Comparison of ENCODE assay signal across 23 mouse cellular contexts in the genomic region with DNA sequence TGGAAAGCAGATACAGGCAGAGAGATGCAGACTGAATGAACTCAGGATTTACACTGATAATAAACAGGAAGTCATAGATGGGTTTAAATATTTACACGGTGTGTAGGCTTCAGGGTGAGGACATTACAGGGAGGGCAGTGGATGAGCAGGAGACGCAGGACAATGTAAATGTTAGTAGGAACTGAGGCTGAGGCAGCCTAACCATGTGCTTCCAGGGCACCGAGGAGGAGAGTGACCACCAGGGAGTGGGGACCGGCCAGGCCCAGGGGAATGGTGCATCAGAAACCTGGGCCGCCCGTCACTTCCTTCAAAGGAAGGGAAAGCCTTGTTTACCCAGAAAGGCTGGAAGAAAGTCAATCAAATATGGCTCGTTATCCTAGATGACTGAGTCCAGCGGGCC. TPM values are rescaled to one million over a fixed set of nuclear protein-coding genes. Genes with fewer than 3 reads are reported as not detected.
DNase-seq lines count a peak whose midpoint lies in the region; ATAC-seq and TF ChIP-seq lines count a peak whose summit lies in the region.
"Had no signal": no experiment of that assay in that cellular context is flagged by ENCODE, and none has a peak within 500 bp of the region (broad histone marks: within the 10 kb centered on the region; RNA-seq: fewer than 3 reads in every experiment).

No protein-coding gene starts in this region.

- DNase-seq in heart, adult 2 months: no peak
- no peak for DNase-seq in heart, adult 8-10 months (ENCODE audit: low spot score)
- peak; percentile 63 for DNase-seq in intestine, embryonic 14.5 days (ENCODE audit: low spot score)
- DNase-seq in gastrocnemius, postnatal 14 days: no peak
- DNase-seq: adrenal gland, postnatal 36 days; cerebellum, adult 11-12 months; cerebellum, postnatal 25 days; embryo, embryonic 11 days; kidney, postnatal 4 days; right cerebral cortex, postnatal 4 days; thymus, adult 18-20 months had no signal

- H3K4me1 ChIP-seq in heart, adult 2 months (ENCODE audit: control insufficient read depth, insufficient read depth, low read length): peaks cover 3% of the 10 kb centered on the region; the same call in 1 of the 2 replicates
- peaks cover 11% of the 10 kb centered on the region for H3K4me1 ChIP-seq in intestine, embryonic 14.5 days (replicated peaks; ENCODE audit: control insufficient read depth, insufficient read depth, low read length)
- peaks cover 6% of the 10 kb centered on the region; the same call in 1 of the 2 replicates for H3K4me1 ChIP-seq in lung, embryonic 16.5 days (replicated peaks; ENCODE audit: control insufficient read depth, insufficient read depth, low read length)
- H3K4me1 ChIP-seq in stomach, embryonic 14.5 days (ENCODE audit: control insufficient read depth, insufficient read depth, low read length): peaks cover 15% of the 10 kb centered on the region
- H3K4me1 ChIP-seq: midbrain, embryonic 13.5 days had no signal

- peak overlapping the region; percentile 28; the same call in 1 of the 2 replicates for H3K27ac ChIP-seq in heart, adult 2 months
- peak overlapping the region; percentile 51 for H3K27ac ChIP-seq in intestine, embryonic 14.5 days (ENCODE audit: low read depth)
- no peak overlapping the region for H3K27ac ChIP-seq in lung, embryonic 16.5 days (ENCODE audit: low read length)
- H3K27ac ChIP-seq in stomach, embryonic 14.5 days (ENCODE audit: low read length): peak overlapping the region; percentile 39; the same call in 1 of the 2 replicates
- H3K27ac ChIP-seq: embryonic facial prominence, embryonic 15.5 days; forebrain, embryonic 10.5 days; kidney, embryonic 15.5 days; liver, embryonic 12.5 days; midbrain, embryonic 13.5 days had no signal

- WGBS in heart, adult 2 months: 21% methylated on average over 8 of the region's 8 CpGs
- 32% methylated on average over 8 of the region's 8 CpGs for WGBS in intestine, embryonic 14.5 days
- 28% methylated on average over 8 of the region's 8 CpGs for WGBS in lung, embryonic 16.5 days
- 35% methylated on average over 8 of the region's 8 CpGs for WGBS in stomach, embryonic 14.5 days

- no peak overlapping the region for H3K4me3 ChIP-seq in heart, adult 2 months
- H3K4me3 ChIP-seq in intestine, embryonic 14.5 days (ENCODE audit: low read depth, low read length): no peak overlapping the region
- no peak overlapping the region for H3K4me3 ChIP-seq in lung, embryonic 16.5 days (ENCODE audit: low read length)
- H3K4me3 ChIP-seq in stomach, embryonic 14.5 days (ENCODE audit: low read depth, low read length): no peak overlapping the region
- H3K4me3 ChIP-seq: embryonic facial prominence, embryonic 15.5 days; forebrain, embryonic 10.5 days; kidney, embryonic 15.5 days; liver, embryonic 12.5 days; midbrain, embryonic 13.5 days; myocyte had no signal

- no peak for TF ChIP-seq POLR2A in heart, adult 2 months (IDR thresholded peaks at IDR 0.05; ENCODE audit: insufficient read depth, low read depth, low read length)

- TF ChIP-seq EP300 in heart, adult 2 months (IDR thresholded peaks at IDR 0.05; ENCODE audit: insufficient read depth, low read depth, low read length): no peak

- ATAC-seq in intestine, embryonic 14.5 days (replicated peaks; ENCODE audit: low FRiP score, low TSS enrichment, low read depth): no peak
- ATAC-seq in lung, embryonic 16.5 days (ENCODE audit: low read depth): peak; percentile 40; the same call in 1 of the 2 replicates
- no peak; the same call in 1 of the 2 replicates for ATAC-seq in stomach, embryonic 14.5 days (ENCODE audit: insufficient number of reproducible peaks, insufficient read depth, low FRiP score, low read depth)
- ATAC-seq in megakaryocyte, adult 5-6 weeks (ENCODE audit: poor library complexity, severe bottlenecking): no peak
- ATAC-seq in erythroblast, adult 5-6 weeks (replicated peaks; ENCODE audit: low FRiP score, poor library complexity, severe bottlenecking): no peak
- ATAC-seq: inflammation-experienced regulatory T-cells, adult 6 months; liver, embryonic 12.5 days; midbrain, embryonic 13.5 days had no signal

- no peak for TF ChIP-seq CTCF in heart, adult 2 months (IDR thresholded peaks at IDR 0.05)

- H3K79me2 ChIP-seq in heart, adult 2 months (replicated peaks; ENCODE audit: control insufficient read depth, insufficient read depth, low read length): no peaks in the 10 kb centered on the region

- intact Hi-C loops in heart, adult 2 months (cut with DNase I): no loop called here
- intact Hi-C loops in gastrocnemius, postnatal 14 days (cut with DNase I; ENCODE audit: low total_unique reads): no loop called here

- H3K4me2 ChIP-seq in intestine, embryonic 14.5 days (ENCODE audit: low read length): no peak overlapping the region
- no peak overlapping the region for H3K4me2 ChIP-seq in lung, embryonic 16.5 days (ENCODE audit: low read depth, low read length)
- no peak overlapping the region for H3K4me2 ChIP-seq in stomach, embryonic 14.5 days (replicated peaks; ENCODE audit: low read depth, low read length)
- H3K4me2 ChIP-seq: embryonic facial prominence, embryonic 15.5 days; kidney, embryonic 15.5 days; liver, embryonic 12.5 days; midbrain, embryonic 13.5 days had no signal

- H3K36me3 ChIP-seq in heart, adult 2 months (ENCODE audit: control insufficient read depth, insufficient read depth, low read length): no peaks in the 10 kb centered on the region
- no peaks in the 10 kb centered on the region for H3K36me3 ChIP-seq in intestine, embryonic 14.5 days (ENCODE audit: control insufficient read depth, insufficient read depth, low read length)
- H3K36me3 ChIP-seq in lung, embryonic 16.5 days (ENCODE audit: control insufficient read depth, insufficient read depth, low read length): no peaks in the 10 kb centered on the region
- H3K36me3 ChIP-seq in stomach, embryonic 14.5 days (ENCODE audit: control insufficient read depth, insufficient read depth, low read length): no peaks in the 10 kb centered on the region
- H3K36me3 ChIP-seq: embryonic facial prominence, embryonic 15.5 days; forebrain, embryonic 10.5 days; G1E; kidney, embryonic 15.5 days; liver, embryonic 12.5 days; midbrain, embryonic 13.5 days had no signal

- no peaks in the 10 kb centered on the region for H3K9me3 ChIP-seq in intestine, embryonic 14.5 days (ENCODE audit: control insufficient read depth, low read length)
- no peaks in the 10 kb centered on the region for H3K9me3 ChIP-seq in lung, embryonic 16.5 days (ENCODE audit: control insufficient read depth, low read length)
- no peaks in the 10 kb centered on the region for H3K9me3 ChIP-seq in stomach, embryonic 14.5 days (ENCODE audit: control insufficient read depth, low read depth, low read length)
- H3K9me3 ChIP-seq: embryonic facial prominence, embryonic 15.5 days; forebrain, embryonic 10.5 days; G1E; kidney, embryonic 15.5 days; liver, embryonic 12.5 days; midbrain, embryonic 13.5 days had no signal

- no peaks in the 10 kb centered on the region for H3K27me3 ChIP-seq in heart, adult 2 months (ENCODE audit: control insufficient read depth, insufficient read depth, low read length)
- no peaks in the 10 kb centered on the region for H3K27me3 ChIP-seq in intestine, embryonic 14.5 days (replicated peaks; ENCODE audit: control insufficient read depth, insufficient read depth, low read length)
- H3K27me3 ChIP-seq in lung, embryonic 16.5 days (ENCODE audit: control insufficient read depth, insufficient read depth, low read depth, low read length): no peaks in the 10 kb centered on the region; the same call in 1 of the 2 replicates
- no peaks in the 10 kb centered on the region for H3K27me3 ChIP-seq in stomach, embryonic 14.5 days (ENCODE audit: control insufficient read depth, insufficient read depth, low read length)
- H3K27me3 ChIP-seq: embryonic facial prominence, embryonic 15.5 days; midbrain, embryonic 13.5 days had no signal

- H3K9ac ChIP-seq in heart, adult 2 months (ENCODE audit: low read depth, low read length): no peak overlapping the region
- no peak overlapping the region for H3K9ac ChIP-seq in intestine, embryonic 14.5 days (ENCODE audit: low read length)
- H3K9ac ChIP-seq in lung, embryonic 16.5 days (ENCODE audit: low read length): no peak overlapping the region
- no peak overlapping the region for H3K9ac ChIP-seq in stomach, embryonic 14.5 days (replicated peaks; ENCODE audit: low read depth, low read length)
- H3K9ac ChIP-seq: embryonic facial prominence, embryonic 15.5 days; kidney, embryonic 15.5 days; liver, embryonic 12.5 days; midbrain, embryonic 13.5 days had no signal

RNA-seq across cellular contexts. Expression of a gene that starts 12.3 kb away (rescaled TPM):
- 100 to 1,000 TPM; 128 to 140 TPM for total RNA-seq in heart, adult 2 months (2021)
- 99.4 and 99.6 TPM in 2 replicates for polyA plus RNA-seq in heart, adult 2 months (2012; rRNA removed)
- total RNA-seq in heart, adult 8-10 months (2022): 100 to 1,000 TPM; 144 to 157 (median 149) TPM
- 144 and 150 TPM in 2 replicates for polyA plus RNA-seq in intestine, embryonic 14.5 days (2014; fragmentation: Nextera tagmentation; extraction: Ambion mirVana)
- polyA plus RNA-seq in lung, embryonic 16.5 days (2015; fragmentation: Nextera tagmentation; extraction: Ambion mirVana): 134 and 138 TPM in 2 replicates
- 132 and 141 TPM in 2 replicates for polyA plus RNA-seq in stomach, embryonic 14.5 days (2014; fragmentation: Nextera tagmentation; extraction: Ambion mirVana)
- total RNA-seq in gastrocnemius, postnatal 14 days (2021): 10 to 100 TPM; 61.3 to 61.8 TPM
- total RNA-seq in megakaryocyte, adult 5-6 weeks (2015): 35.5 and 46.1 TPM in 2 replicates
- total RNA-seq in megakaryocyte, adult 5-6 weeks (2017): 28.7 and 39.4 TPM in 2 replicates
- 8.6 and 20.9 TPM in 2 replicates for total RNA-seq in erythroblast, adult 5-6 weeks (2015; ENCODE audit: low replicate concordance)
- total RNA-seq in erythroblast, adult 5-6 weeks (2017; ENCODE audit: low replicate concordance): 3.6 and 21.0 TPM in 2 replicates

RNA-seq across cellular contexts. Expression of a gene that starts 45.5 kb away (rescaled TPM):
- 1 to 10 TPM; 1.0 to 1.4 TPM for total RNA-seq in heart, adult 2 months (2021)
- polyA plus RNA-seq in heart, adult 2 months (2012; rRNA removed): 1.7 and 2.4 TPM in 2 replicates
- under 1 TPM; 0.57 to 0.97 (median 0.84) TPM for total RNA-seq in heart, adult 8-10 months (2022)
- 11.7 and 14.6 TPM in 2 replicates for polyA plus RNA-seq in intestine, embryonic 14.5 days (2014; fragmentation: Nextera tagmentation; extraction: Ambion mirVana)
- 23.7 and 26.8 TPM in 2 replicates for polyA plus RNA-seq in lung, embryonic 16.5 days (2015; fragmentation: Nextera tagmentation; extraction: Ambion mirVana)
- polyA plus RNA-seq in stomach, embryonic 14.5 days (2014; fragmentation: Nextera tagmentation; extraction: Ambion mirVana): 13.1 and 15.8 TPM in 2 replicates
- under 1 TPM; 0.43 to 0.66 TPM for total RNA-seq in gastrocnemius, postnatal 14 days (2021)
- total RNA-seq in megakaryocyte, adult 5-6 weeks (2015): not detected in 2 replicates
- not detected in 2 replicates for total RNA-seq in megakaryocyte, adult 5-6 weeks (2017)
- total RNA-seq in erythroblast, adult 5-6 weeks (2015; ENCODE audit: low replicate concordance): 2.1 TPM in 1 of 2 replicates, not detected in the other
- 0.42 and 7.3 TPM in 2 replicates for total RNA-seq in erythroblast, adult 5-6 weeks (2017; ENCODE audit: low replicate concordance)
- total RNA-seq: G1E had no signal
- polyA plus RNA-seq: G1E had no signal

RNA-seq across cellular contexts. Expression of a gene that starts 54.8 kb away (rescaled TPM):
- total RNA-seq in heart, adult 2 months (2021): 10 to 100 TPM; 17.1 to 24.1 TPM
- polyA plus RNA-seq in heart, adult 2 months (2012; rRNA removed): 21.0 and 27.1 TPM in 2 replicates
- 10 to 100 TPM; 19.2 to 27.4 (median 21.6) TPM for total RNA-seq in heart, adult 8-10 months (2022)
- polyA plus RNA-seq in intestine, embryonic 14.5 days (2014; fragmentation: Nextera tagmentation; extraction: Ambion mirVana): 32.2 and 34.4 TPM in 2 replicates
- 55.5 and 57.1 TPM in 2 replicates for polyA plus RNA-seq in lung, embryonic 16.5 days (2015; fragmentation: Nextera tagmentation; extraction: Ambion mirVana)
- polyA plus RNA-seq in stomach, embryonic 14.5 days (2014; fragmentation: Nextera tagmentation; extraction: Ambion mirVana): 32.2 and 35.3 TPM in 2 replicates
- total RNA-seq in gastrocnemius, postnatal 14 days (2021): 10 to 100 TPM; 14.6 to 15.6 TPM
- total RNA-seq in megakaryocyte, adult 5-6 weeks (2015): 20.5 and 20.6 TPM in 2 replicates
- total RNA-seq in megakaryocyte, adult 5-6 weeks (2017): 9.5 and 9.9 TPM in 2 replicates
- 33.0 and 66.5 TPM in 2 replicates for total RNA-seq in erythroblast, adult 5-6 weeks (2015; ENCODE audit: low replicate concordance)
- 30.2 and 33.7 TPM in 2 replicates for total RNA-seq in erythroblast, adult 5-6 weeks (2017; ENCODE audit: low replicate concordance)
